Mouse (Mus musculus) naive thymus-derived CD4-positive, alpha-beta T cell, adult 2 months (primary cell): ENCODE data around the gene Gatd1.
A peak's percentile ranks its signal among the peaks of the same experiment; 100 is the strongest.

Source experiments
- DNase-seq: peaks from one replicate; pipeline ENCODE4 v3.0.0-alpha.2; 2011; ENCODE audit warnings: low read depth

Gene Gatd1

DNA sequence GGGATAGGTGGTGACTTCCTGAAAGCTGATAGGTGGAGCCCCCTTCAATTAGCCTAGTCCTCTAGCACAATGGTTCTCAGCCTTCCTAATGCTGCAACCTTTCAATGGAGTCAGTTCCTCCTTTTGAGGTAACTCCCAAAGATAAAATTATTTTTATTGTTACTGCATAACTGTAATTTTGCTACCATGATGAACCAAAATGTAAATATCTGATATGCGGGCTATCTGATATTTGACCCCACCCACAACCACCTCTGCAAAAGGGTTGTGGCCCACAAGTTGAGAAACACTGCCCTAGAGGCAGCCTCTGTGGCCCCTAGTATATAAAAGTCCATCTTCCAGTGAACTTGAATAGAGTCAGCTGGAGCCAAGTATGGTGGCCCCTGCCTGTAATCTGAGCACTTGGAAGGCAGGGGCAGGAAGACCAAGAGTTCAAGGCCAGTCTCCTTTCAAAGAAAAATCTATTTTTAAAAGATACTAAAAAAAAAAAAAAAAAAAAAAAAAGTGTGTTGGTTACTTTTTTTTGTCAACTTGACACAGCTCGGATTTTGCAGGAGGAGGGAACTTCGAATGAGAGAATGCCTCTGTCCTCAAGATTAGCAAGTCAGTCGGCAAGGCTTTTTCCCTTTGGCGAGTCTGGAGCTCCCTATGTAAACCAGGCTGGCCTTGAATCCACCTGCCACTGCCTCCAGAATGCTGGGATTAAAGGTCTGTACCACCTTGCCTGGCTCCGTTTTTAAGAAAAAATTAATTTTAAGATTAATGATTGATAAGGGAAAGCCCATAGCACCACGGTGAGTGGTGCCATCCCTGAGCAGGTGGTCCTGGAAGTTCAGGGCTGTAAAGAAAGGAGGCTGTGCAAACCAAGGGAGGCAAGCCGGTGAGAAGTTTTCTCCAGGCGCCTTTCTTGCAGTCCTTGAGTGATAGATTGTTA is 23.3 kb downstream of the Gatd1 start:
- no peak for DNase-seq

DNA sequence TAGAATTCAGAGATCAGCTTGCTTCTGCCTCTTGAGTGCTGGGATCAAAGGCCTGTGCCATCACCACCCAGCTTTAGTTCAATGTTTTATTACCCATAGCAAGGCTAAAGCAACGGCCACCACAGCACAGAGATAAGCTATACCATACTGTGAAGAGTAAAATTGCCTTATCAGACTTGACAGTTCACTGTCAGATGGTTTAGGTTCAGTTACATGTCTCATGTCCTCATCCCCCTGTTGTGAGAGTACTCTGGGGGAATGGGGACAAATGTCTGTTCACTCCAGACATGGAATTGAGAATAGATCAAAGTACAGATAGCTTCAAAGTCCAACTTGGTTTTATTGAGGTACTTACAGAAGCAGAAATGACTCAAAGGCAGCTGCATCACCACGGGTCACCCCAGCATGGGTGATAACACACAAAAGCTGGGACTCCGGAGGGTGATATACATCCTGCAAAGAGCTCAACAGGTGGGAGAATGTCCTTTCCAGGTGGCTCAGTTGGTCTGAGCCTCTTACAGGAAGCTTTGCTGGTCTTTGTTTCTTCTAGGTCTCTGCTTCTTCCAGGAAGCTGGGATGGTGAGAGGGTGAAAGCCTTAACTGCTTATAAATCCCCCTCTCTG is 25.3 kb downstream of the Gatd1 start:
- no peak for DNase-seq

DNA sequence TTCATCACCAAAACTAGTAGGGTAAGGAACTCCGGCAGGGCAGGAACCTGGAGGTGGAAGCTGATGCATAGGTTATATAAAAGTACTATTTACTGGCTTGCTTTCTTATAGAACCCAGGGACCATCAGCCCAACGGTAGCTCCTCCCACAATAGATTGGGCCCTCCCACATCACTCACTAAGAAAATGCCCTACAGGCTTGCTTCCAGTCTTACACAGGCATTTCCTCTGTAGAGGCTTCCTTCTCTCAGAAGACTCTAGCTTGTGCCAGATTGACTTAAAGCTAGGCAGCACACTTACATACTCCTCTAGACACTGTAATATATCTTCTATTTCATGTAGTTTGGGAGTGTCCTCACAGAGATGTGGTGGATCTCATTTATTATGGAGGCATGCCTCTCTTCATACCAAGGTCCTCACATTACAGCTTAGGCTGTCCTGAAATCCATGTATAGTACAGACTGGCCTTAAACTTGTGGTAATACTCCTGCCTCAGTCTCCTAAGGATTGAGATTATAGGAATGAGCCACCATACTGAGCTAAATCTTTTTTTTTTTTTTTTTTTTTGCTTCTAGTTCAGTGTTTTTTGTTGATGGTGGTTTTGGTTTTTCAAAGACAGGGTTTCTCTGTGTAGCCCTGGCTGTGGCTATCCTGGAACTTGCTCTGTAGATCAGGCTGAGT is 26.0 kb downstream of the Gatd1 start:
- no peak for DNase-seq

DNA sequence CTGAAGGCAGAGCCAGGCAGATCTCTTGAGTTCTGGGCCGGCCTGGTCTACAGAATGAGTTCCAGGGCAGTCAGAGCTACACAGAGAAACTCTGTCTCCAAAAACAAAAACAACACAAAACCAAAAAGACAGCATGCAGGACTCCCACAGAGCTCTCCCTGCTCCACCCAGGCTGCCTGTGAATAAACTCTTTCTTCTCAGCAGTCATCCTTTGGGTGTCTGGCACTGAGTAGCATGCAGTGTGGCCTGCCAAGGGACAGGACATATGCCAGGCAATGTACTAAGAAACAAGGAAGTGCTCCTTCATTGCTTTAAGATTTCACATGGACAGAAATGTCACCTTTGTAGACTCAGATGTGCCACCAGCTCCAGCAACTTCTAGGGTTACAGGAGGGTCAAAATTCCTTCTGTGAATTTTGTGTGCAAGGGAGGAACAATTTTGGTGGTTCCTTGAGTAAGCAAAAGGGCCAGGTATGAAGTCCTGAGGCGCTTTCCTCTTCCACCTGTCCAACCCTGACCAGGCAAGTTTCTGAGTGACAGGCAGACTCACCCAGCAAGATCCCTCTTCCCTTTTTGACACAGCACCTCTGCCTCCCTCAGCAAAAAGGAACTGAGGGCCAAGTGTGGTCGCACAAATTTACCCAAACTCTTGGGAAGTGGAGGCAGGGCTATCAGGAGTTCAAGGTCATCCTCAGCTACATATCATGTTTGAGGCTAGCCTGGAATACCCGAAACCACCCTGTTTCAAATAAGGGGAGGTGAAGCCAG is 32.7 kb downstream of the Gatd1 start:
- DNase-seq: no peak

DNA sequence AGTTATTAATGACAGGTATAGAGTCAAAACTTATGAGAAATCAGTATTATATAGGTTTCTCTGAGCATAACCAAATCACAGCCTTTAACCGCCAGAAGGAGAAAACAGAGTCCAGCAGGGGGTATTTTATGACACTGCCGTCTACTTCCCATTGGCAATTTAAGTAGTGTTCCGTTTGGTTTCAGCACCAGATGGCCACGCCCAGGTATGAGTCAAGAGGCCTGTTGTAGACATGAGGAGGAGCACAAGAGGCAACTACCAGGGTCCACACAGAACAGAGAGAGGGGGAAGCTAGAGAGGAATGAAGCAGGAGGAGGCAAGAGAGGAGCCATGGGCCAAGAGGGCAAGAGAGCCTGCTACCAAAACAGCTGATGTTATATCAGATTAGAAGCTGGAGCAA is 34.4 kb downstream of the Gatd1 start:
- no peak for DNase-seq

DNA sequence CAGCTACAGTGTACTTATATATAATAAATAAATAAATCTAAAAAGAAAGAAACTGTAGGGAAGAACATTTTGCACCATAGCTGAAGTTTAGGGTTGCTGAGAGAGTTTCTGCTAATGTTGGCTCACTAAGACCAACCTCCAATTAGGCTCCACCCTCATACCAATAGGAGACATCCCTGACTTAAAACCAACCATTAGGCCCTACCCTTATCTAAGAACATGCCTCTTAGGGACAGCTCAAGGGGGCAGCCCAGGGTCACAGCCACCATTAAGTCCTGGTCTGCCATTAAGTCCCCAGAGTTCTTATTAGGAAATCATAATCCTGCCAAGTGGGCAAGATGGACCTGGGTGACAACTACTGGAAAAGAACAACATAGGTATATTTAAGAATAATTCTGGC is 39.5 kb downstream of the Gatd1 start:
- DNase-seq: no peak

DNA sequence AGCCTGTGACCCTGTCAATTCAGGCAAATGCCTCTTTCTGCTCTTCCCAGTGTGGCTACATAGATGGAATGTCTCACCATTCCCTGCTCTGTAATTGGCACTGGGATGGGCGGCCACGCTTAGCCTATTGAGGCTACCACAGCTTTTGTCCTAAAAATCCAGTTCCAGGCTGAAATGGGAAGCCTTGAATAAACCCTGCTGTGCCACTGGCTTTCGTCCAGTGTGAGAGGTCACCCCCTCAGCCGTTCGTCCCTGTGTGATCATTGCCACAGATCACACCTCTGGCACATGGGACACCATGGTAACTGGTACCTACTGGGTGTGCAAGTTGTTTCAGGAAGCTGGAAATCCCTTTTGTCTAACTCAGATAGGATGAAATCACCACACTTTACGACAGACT is 40.3 kb downstream of the Gatd1 start:
- no peak for DNase-seq

DNA sequence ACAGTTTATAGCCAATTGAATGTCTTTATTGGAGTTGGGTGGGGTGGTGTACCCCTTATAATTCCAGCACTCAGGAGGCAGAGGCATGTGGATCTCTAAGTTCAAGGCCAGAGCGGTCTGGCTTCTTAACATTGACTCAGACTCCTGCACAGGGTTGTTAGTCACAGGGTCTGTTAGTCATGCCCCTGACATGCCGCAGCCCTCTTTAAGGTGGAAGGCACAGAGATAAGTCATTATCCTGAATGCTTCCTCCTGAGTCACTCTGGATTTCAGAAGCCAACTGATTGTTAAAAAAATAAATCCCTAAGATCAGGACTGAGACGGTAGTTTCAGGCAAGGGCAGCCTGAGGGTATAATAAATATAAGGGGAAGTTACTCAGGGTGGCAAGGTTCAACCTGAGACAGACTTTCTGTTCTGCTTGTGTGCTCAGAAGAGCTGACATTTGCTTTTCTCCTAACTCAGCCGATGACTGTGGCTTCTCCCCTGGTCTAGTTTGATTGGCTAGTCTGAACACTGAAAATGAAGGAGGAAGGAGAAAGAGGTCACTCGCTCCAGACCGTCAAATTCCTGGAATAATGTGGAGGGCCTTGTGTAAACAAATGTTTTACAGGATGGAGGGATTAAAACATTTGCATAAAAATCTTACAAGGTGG is 41.9 kb downstream of the Gatd1 start:
- no peak for DNase-seq

DNA sequence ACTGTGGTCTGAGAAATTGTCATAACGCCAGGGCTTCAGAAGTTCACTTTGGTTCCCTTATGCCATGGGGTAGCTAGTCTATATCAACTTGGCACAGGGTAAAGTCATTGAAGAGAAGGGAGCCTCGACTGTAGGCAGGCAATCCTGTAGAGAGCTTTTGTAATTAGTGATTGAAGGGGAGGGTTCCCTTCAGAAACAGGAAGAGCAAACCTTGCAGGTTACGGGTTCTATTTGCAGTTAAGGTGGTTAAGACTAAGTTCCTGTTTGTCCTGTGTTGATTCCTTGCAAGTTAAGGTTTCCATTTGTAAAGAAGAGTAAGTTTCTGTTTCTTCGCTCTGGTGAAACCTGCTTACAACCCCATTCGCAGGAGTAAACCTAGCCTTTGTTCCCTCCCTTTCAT is 44.0 kb downstream of the Gatd1 start:
- peak; percentile 41 for DNase-seq

DNA sequence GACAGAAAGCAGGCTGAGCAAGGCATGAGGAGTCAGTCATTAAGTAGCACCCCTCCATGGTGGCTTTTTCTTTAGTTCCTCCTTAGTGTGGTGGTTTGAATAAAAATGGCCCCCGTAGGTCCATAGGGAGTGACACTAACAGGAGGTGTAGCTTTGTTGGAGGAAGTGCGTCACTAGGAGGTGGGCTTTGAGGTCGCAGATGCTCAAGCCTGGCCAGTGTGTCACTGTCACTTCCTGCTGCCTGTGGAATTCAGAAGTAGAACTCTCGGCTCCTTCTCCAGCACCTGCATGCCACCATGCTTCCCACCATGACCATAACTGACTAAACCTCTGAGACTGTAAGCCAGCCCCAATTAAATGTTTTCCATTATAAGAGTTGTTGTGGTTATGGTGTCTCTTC is 46.6 kb downstream of the Gatd1 start:
- DNase-seq: no peak

DNA sequence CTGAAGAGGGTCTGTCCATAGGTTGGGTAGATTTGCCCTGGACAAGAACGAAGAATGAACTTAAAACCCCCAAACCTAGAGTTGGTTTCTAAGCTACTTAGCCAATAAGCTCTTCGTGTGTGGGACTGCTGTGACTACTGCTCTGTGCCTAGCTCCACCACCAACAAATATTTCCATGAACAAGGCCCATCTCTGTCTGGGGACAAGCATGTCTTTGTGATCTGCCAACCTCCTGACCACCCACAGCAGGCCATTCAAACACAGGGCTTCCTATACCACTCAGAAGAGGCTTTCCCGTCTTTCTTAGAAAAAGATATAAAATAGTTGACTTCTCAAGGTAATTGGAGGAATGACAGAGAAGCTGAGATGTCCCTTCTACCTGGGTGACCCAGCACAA is 48.9 kb downstream of the Gatd1 start:
- DNase-seq: no peak

DNA sequence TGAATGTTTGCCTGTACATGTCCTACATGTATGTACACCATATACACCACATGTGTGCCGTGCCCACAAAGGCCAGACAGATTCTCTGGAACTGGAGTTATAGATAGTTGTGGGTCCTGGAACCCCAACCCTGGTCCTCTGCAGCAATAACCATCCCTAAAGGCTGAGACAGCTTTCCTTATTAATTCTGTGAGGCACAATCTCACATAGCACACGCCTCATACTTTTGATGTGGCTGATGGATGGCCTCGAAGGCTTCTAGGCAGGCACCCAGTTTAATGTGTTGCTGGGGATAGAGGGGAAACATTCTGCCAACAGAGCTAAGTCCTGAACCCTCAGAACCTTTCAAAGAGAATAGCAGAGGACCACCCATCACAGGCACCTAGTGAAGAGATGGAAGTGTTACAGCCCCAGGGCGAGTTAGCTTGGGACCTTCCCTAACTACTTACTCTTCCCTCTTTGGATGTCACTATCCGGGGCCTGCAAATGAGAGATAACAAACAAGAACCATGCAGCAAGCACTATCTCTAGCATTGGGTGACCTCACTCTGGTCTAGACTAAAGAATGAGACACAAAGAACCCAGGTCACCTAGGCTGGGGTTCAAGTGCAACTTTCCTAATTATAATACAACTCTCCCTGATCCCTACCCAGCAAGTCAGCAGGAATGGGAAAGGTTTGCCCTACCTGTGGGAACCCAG is 49.4 kb downstream of the Gatd1 start:
- no peak for DNase-seq

DNA sequence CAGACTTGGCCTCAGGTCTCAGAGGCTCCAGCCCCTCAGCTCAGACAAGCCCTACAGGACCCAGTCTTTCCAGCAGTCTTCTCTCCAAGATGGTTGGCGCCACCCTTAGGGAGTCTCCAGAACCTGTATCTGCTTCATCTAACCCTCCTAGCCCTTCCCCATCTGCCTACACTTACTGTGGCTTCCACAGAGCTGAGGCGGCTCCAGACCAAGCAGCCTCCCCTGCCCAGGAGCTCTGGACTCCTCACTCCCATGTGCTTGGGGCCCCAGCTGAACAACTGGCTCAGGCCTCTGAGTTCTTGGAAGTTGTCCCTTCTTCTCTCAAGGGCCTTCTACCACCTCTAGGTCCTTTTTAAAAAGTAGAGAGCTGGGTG is 50.2 kb downstream of the Gatd1 start:
- DNase-seq: no peak

DNA sequence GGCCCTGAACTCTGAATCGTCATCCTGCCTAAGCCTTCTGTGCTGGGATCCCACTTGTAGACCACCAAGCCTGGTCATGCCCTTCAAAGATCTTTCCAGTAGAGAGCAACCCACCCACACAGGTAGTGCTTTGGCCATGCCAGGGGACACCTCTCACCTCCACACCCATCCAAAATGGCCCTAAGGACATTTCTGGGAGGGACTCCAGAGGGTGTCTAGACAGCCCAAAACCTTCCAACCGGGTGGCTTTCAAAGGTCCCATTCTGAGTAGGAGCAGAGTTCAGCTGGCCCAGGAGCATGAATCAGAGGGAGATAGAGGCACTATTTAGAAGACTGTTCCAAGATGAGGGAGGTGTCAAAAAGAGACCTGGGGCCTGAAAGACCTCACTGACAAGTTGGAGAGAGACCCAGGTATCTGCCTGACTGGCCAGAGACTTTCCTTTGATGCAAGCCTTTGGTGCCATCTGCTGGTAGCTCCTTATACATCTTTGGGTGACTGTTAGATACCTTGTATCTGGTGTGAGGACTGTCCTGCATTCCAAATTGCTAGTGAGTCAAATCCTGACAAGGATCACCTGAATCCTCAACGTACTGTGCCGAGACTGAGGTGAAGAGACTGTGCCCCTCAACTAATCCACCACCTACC is 50.7 kb downstream of the Gatd1 start:
- DNase-seq: peak; percentile 89

DNA sequence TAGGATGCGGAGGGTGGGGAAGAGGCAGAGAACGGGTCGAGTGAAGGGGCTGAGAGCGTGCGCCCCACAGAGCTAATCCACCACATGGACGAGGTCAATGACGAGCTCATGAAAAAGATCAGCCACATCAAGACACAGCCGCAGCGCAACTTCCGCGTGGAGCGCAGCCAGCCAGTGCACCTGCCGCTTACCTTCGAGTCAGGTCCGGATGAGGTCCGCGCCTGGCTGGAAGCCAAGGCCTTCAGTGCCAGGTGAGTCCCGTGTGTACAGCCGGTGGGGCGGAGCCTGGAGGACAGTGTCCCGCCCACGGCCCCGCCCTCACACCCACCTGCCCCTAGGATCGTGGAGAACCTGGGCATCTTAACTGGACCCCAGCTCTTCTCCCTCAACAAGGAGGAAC is 52.4 kb downstream of the Gatd1 start:
- peak; percentile 68 for DNase-seq
